ENCODE assay signal across 20 mouse cellular contexts in genomic region chr13:49603603-49604002, GRCm38 (mm10). TPM values are rescaled to one million over a fixed set of nuclear protein-coding genes. Genes with fewer than 3 reads are reported as not detected.
"Had no signal": no experiment of that assay in that cellular context is flagged by ENCODE, and none has a peak within 500 bp of the region (broad histone marks: within the 10 kb centered on the region; RNA-seq: fewer than 3 reads in every experiment).

No protein-coding gene starts in this region.

- H3K36me3 ChIP-seq: lung, embryonic 15.5 days; midbrain, embryonic 13.5 days; midbrain, embryonic 15.5 days; neural tube, embryonic 12.5 days; stomach, embryonic 15.5 days had no signal

- H3K4me3 ChIP-seq: lung, embryonic 15.5 days; megakaryocyte, embryonic 14.5 days; midbrain, embryonic 13.5 days; midbrain, embryonic 15.5 days; neural tube, embryonic 12.5 days; stomach, embryonic 15.5 days had no signal

- DNase-seq: lung, adult 2 months; lung, postnatal 14 days; lung, postnatal 36 days; right cerebral cortex, postnatal 14 days; thymus, adult 2 months; thymus, postnatal 25 days; thymus, postnatal 4 days had no signal

- H3K9ac ChIP-seq: lung, embryonic 15.5 days; midbrain, embryonic 13.5 days; midbrain, embryonic 15.5 days; neural tube, embryonic 12.5 days; stomach, embryonic 15.5 days had no signal

- H3K9me3 ChIP-seq: lung, embryonic 15.5 days; megakaryocyte, embryonic 14.5 days; midbrain, embryonic 13.5 days; midbrain, embryonic 15.5 days; neural tube, embryonic 12.5 days; stomach, embryonic 15.5 days had no signal

- H3K4me1 ChIP-seq: lung, embryonic 15.5 days; midbrain, embryonic 13.5 days; midbrain, embryonic 15.5 days; neural tube, embryonic 12.5 days; stomach, embryonic 15.5 days had no signal

- ATAC-seq: lung, postnatal 0 days; midbrain, embryonic 13.5 days; midbrain, embryonic 15.5 days had no signal

- H3K4me2 ChIP-seq: lung, embryonic 15.5 days; midbrain, embryonic 11.5 days; midbrain, embryonic 13.5 days; midbrain, embryonic 15.5 days; neural tube, embryonic 12.5 days; stomach, embryonic 15.5 days had no signal

- H3K27me3 ChIP-seq: lung, embryonic 15.5 days; megakaryocyte, embryonic 14.5 days; midbrain, embryonic 13.5 days; midbrain, embryonic 15.5 days; neural tube, embryonic 12.5 days; stomach, embryonic 15.5 days had no signal

- H3K27ac ChIP-seq: lung, embryonic 15.5 days; macrophage; midbrain, embryonic 13.5 days; midbrain, embryonic 15.5 days; neural tube, embryonic 12.5 days; stomach, embryonic 15.5 days; stomach, postnatal 0 days had no signal

RNA-seq across cellular contexts. Expression of gene Ogn, which starts 4.2 kb away (rescaled TPM):
- total RNA-seq: megakaryocyte progenitor cell, adult 5-6 weeks; monocyte, adult 5-6 weeks; neutrophil, adult 5-6 weeks had no signal
- polyA plus RNA-seq: macrophage had no signal

RNA-seq across cellular contexts. Expression of gene Omd, which starts 21.3 kb away (rescaled TPM):
- total RNA-seq: monocyte, adult 5-6 weeks; neutrophil, adult 5-6 weeks had no signal
- polyA plus RNA-seq: macrophage; thymus, adult 2 months had no signal

RNA-seq across cellular contexts. Expression of gene Aspn, which starts 59.4 kb away (rescaled TPM):
- total RNA-seq: megakaryocyte progenitor cell, adult 5-6 weeks; monocyte, adult 5-6 weeks; neutrophil, adult 5-6 weeks had no signal
- polyA plus RNA-seq: macrophage had no signal
